Mouse (Mus musculus) CD8-positive naive resting alpha-beta T cell, adult 2 months (primary cell): ENCODE data around the gene Dnm3.

Experiments
- DNase-seq, 2 experiments: peaks; one replicate each; pipeline ENCODE4 v3.0.0; 2022; ENCODE audit warnings: low read depth in 2 of 2, low spot score in 2 of 2

Dnm3 gene

GRCm38 (mm10) chr1:162126856-162127792 lies 350.7 kb downstream of the Dnm3 start:
- DNase-seq: no peak

- no peak for DNase-seq
These were observed 353.4 kb downstream of the Dnm3 start for GRCm38 (mm10) chr1:162124396-162124795.

GRCm38 (mm10) chr1:162121441-162122200 lies 356.2 kb downstream of the Dnm3 start:
- no peak for DNase-seq

GRCm38 (mm10) chr1:162109437-162109813 lies 368.4 kb downstream of the Dnm3 start:
- no peak for DNase-seq

- DNase-seq: no peak
These were observed 369.0 kb downstream of the Dnm3 start for GRCm38 (mm10) chr1:162108726-162109436.

- no peak for DNase-seq
These were observed 369.6 kb downstream of the Dnm3 start for GRCm38 (mm10) chr1:162108181-162108671.

- no peak for DNase-seq
These were observed 370.7 kb downstream of the Dnm3 start for GRCm38 (mm10) chr1:162107011-162107606.

- no peak for DNase-seq
These were observed 376.6 kb downstream of the Dnm3 start for GRCm38 (mm10) chr1:162100961-162101830.

- DNase-seq: no peak
These were observed 377.6 kb downstream of the Dnm3 start for GRCm38 (mm10) chr1:162100033-162100820.

- DNase-seq: no peak
These were observed 378.6 kb downstream of the Dnm3 start for GRCm38 (mm10) chr1:162099203-162099602.

- no peak for DNase-seq
These were observed 383.1 kb downstream of the Dnm3 start for GRCm38 (mm10) chr1:162094523-162095272.

- no peak for DNase-seq
These were observed 383.9 kb downstream of the Dnm3 start for GRCm38 (mm10) chr1:162093806-162094522.

- no peak for DNase-seq
These were observed 384.8 kb downstream of the Dnm3 start for GRCm38 (mm10) chr1:162092899-162093659.

- no peak for DNase-seq
These were observed 385.4 kb downstream of the Dnm3 start for GRCm38 (mm10) chr1:162092401-162092800.

GRCm38 (mm10) chr1:162083886-162084478 lies 393.9 kb downstream of the Dnm3 start:
- no peak for DNase-seq

GRCm38 (mm10) chr1:162083354-162083753 lies 394.5 kb downstream of the Dnm3 start:
- no peak for DNase-seq

GRCm38 (mm10) chr1:162082711-162083110 lies 395.1 kb downstream of the Dnm3 start:
- DNase-seq: no peak
